Mouse (Mus musculus): ENCODE data around the gene Man1b1.

The Man1b1 gene

DNA sequence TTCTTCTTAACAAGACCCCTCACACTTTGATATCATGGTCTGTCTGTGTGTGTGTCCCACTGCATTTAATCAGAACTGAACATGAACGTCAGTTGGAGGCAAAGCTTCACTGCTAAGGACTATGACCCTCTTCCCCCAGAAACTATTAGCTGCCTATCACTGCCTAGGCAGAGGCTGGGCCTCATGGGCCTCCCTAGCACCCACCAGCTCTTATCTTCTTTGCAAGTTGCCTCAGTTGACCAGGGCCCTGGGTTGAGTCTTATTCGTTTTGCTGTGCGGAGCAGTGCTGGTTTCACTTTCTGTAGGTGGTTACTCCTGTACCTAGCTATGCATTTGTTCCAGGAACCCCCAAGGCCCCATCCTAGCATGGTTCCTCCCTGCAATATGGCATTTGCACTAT lies 37.9 kb downstream of the Man1b1 start:
- CTCF ChIA-PET, result no interaction called here
- POLR2A ChIA-PET, result interaction anchor here in 1 of 4 experiments (1.0 to 1.7 kb wide), 3 partner anchors 14 to 77 kb away, joined by 3 read pairs; partner anchors contain the start of gene Dpp7

DNA sequence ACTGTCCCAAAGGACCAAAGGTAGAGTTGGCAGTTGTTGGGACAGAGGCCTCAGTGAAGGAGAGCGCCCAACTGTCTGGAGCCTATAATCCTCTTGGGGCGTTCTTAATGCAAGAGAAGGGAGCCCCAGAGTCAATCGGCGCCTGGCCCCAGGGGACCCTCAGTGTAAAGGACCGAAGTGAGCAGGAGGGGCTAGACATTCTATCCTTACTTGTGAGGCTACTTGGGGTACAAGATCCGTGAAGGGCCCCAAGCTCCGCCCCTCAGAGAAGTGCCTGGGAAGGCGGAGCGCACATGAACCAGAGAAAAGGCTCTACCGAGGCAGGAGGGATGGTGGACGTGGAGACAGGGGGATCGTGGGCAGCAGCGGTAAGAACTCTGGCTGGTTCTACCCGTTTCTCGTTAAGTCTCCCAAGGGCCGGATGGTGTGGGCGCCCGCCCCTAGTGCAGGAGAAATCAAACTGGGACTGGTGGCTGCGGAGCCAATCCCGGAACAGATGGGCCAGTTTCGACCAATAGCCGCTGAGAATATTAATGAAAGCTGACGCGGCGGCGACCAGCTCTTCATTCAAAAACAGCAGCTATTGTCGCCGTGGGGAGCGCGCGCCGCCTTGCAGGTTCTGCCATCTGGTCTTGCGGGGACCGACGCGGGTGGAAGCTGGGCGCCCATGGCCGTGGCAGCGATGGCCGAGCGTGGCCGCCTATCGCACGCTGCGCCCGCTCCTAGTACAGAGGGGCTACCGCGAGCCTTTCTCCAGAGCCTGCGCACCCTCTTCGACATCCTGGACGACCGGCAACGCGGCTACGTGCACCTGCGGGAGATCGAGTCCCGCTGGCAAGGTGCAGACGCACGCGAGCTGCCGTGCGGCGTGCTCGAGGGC lies 39.9 kb downstream of the Man1b1 start, which contains the start of gene Sapcd2:
Gene Sapcd2, plus strand, starts transcription at position 558 of the 880 bp plus-strand sequence.
- ChIA-PET POLR2A (interaction anchor here in 3 of 4 experiments (0.5 to 11.6 kb wide), 90 partner anchors 9 to 611 kb away, joined by 3 to 146 read pairs (median 4); partner anchors contain the start of genes Anapc2 (in 2 of the 3), Cysrt1 (in 2 of the 3), Edf1 (in 2 of the 3) and Entpd2 (in 2 of the 3)), CTCF (interaction anchor here (0.5 to 2.7 kb wide), 25 partner anchors 18 to 209 kb away, joined by 3 to 17 read pairs (median 4); partner anchors contain the start of genes Abca2 (in 1 of the 4), Ajm1 (in 1 of the 4), Entpd2 (in 1 of the 4) and Tubb4b (in 1 of the 4))

DNA sequence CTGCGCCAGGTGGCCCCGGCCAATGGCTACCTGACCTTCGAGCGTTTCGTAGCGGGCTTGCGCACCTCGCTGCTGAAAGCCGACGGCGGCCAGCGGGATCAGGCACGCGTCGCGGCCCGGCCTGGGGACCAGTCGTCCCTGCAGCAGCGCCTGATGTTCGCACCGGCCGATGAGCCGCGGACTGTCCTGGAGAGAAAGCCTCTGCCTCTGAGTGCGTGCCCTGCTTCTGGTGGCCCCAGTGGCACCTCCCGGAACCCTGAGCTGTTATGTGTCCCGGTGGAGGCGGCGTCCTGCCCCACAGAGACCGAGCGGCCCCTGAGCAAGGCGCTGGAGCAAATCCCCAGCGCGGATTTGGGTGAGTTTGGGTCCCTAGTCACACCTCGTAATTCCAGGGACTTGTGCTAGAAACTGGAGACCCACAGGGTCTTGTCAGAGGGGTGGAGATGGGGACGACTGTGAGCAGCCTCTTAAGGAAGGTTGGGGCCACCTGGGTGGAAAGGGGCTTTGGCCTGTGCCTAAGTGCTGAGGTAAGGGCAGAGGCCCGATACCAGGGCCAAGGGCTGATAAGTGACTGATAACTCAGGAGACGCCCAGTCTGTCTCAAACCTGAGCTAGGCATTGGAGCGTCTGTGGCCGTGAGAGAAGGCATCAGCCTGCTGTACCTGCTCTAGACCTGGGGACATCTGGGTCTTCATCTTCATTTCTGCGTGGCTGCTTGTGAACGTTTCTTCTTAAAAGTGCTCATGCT lies 40.7 kb downstream of the Man1b1 start:
- ChIA-PET POLR2A (interaction anchor here in 3 of 4 experiments (0.5 to 11.6 kb wide), 84 partner anchors 8 to 611 kb away, joined by 3 to 146 read pairs (median 5); partner anchors contain the start of genes Anapc2 (in 2 of the 3), Cysrt1 (in 2 of the 3), Edf1 (in 2 of the 3) and Entpd2 (in 2 of the 3)), CTCF (interaction anchor here (0.5 to 4.1 kb wide), 26 partner anchors 17 to 208 kb away, joined by 3 to 26 read pairs (median 4); partner anchors contain the start of genes Abca2 (in 1 of the 4), Ajm1 (in 1 of the 4), Entpd2 (in 1 of the 4) and Npdc1 (in 1 of the 4))

GRCm38 (mm10) chr2:25373431-25373830 lies 41.3 kb downstream of the Man1b1 start:
- CTCF ChIA-PET, result interaction anchor here in 3 of 4 experiments (1.0 to 4.1 kb wide), 6 partner anchors 23 to 145 kb away, joined by 3 to 26 read pairs (median 4); partner anchors contain the start of gene Npdc1 (in 1 of the 3)
- POLR2A ChIA-PET, result interaction anchor here in 3 of 4 experiments (1.5 to 11.6 kb wide), 17 partner anchors 8 to 210 kb away, joined by 4 to 146 read pairs (median 17); partner anchors contain the start of genes Entpd2 (in 2 of the 3), Uap1l1 (in 2 of the 3), Anapc2 (in 1 of the 3) and Ssna1 (in 1 of the 3)

- ChIA-PET CTCF (interaction anchor here (0.6 to 4.1 kb wide), 43 partner anchors 8 to 282 kb away, joined by 3 to 28 read pairs (median 4); partner anchors contain the start of genes Entpd2 (in 3 of the 4), Abca2 (in 2 of the 4), Anapc2 (in 2 of the 4) and Ssna1 (in 2 of the 4)), POLR2A (interaction anchor here (0.6 to 11.6 kb wide), 34 partner anchors 9 to 190 kb away, joined by 3 to 146 read pairs (median 4); partner anchors contain the start of genes Anapc2 (in 2 of the 4), Dpp7 (in 2 of the 4), Entpd2 (in 2 of the 4) and Ssna1 (in 2 of the 4))
These were observed 44.5 kb downstream of the Man1b1 start for GRCm38 (mm10) chr2:25376589-25376988.

GRCm38 (mm10) chr2:25384492-25384891 lies 52.4 kb downstream of the Man1b1 start:
- ChIA-PET POLR2A (interaction anchor here in 3 of 4 experiments (0.5 to 6.6 kb wide), 5 partner anchors 9 to 822 kb away, joined by 3 to 43 read pairs (median 5); partner anchors contain the start of genes Entpd2 (in 1 of the 3) and Sapcd2 (in 1 of the 3)), CTCF (interaction anchor here (0.6 to 1.6 kb wide), 5 partner anchors 8 to 106 kb away, joined by 3 to 5 read pairs (median 3); no protein-coding TSS in a partner anchor)

- POLR2A ChIA-PET, result interaction anchor here in 2 of 4 experiments (0.8 to 6.8 kb wide), 7 partner anchors 9 to 130 kb away, joined by 3 to 43 read pairs (median 4); partner anchors contain the start of gene Sapcd2 (in 1 of the 2)
- CTCF ChIA-PET, result interaction anchor here in 3 of 4 experiments (0.8 to 3.2 kb wide), 5 partner anchors 9 to 35 kb away, joined by 4 to 15 read pairs (median 9); no protein-coding TSS in a partner anchor
These were observed 59.1 kb downstream of the Man1b1 start for GRCm38 (mm10) chr2:25391266-25391665.

- ChIA-PET POLR2A (interaction anchor here in 3 of 4 experiments (0.5 to 6.8 kb wide), 11 partner anchors 13 to 459 kb away, joined by 3 to 43 read pairs (median 4); partner anchors contain the start of genes Arrdc1 (in 1 of the 3), Fut7 (in 1 of the 3) and Tubb4b (in 1 of the 3)), CTCF (interaction anchor here (0.6 to 4.4 kb wide), 9 partner anchors 8 to 187 kb away, joined by 3 to 17 read pairs (median 3); partner anchors contain the start of genes Abca2 (in 1 of the 4), Ajm1 (in 1 of the 4) and Sapcd2 (in 1 of the 4))
These were observed 62.4 kb downstream of the Man1b1 start for GRCm38 (mm10) chr2:25394281-25395221.

- POLR2A ChIA-PET, result interaction anchor here (0.6 to 6.8 kb wide), 38 partner anchors 8 to 461 kb away, joined by 3 to 43 read pairs (median 4); partner anchors contain the start of genes Sapcd2 (in 3 of the 4), Tubb4b (in 2 of the 4), AL732309.1 (in 1 of the 4) and Anapc2 (in 1 of the 4)
- CTCF ChIA-PET, result interaction anchor here in 3 of 4 experiments (0.8 to 4.4 kb wide), 20 partner anchors 15 to 196 kb away, joined by 3 to 17 read pairs (median 3); partner anchors contain the start of genes Abca2 (in 2 of the 3), Ajm1 (in 1 of the 3), Sapcd2 (in 1 of the 3) and Traf2 (in 1 of the 3)
These were observed 63.8 kb downstream of the Man1b1 start, which contains the start of gene Entpd2 for GRCm38 (mm10) chr2:25395721-25396596. Gene Entpd2 (plus strand): TSS chr2:25395874.

GRCm38 (mm10) chr2:25396597-25396983 lies 64.5 kb downstream of the Man1b1 start:
- ChIA-PET POLR2A (interaction anchor here (0.6 to 6.8 kb wide), 34 partner anchors 8 to 216 kb away, joined by 3 to 43 read pairs (median 5); partner anchors contain the start of genes Sapcd2 (in 3 of the 4), Tubb4b (in 2 of the 4), AL732309.1 (in 1 of the 4) and Anapc2 (in 1 of the 4)), CTCF (interaction anchor here (0.6 to 4.4 kb wide), 18 partner anchors 14 to 195 kb away, joined by 3 to 17 read pairs (median 4); partner anchors contain the start of genes Abca2 (in 2 of the 4), Ajm1 (in 1 of the 4), Sapcd2 (in 1 of the 4) and Traf2 (in 1 of the 4))

DNA sequence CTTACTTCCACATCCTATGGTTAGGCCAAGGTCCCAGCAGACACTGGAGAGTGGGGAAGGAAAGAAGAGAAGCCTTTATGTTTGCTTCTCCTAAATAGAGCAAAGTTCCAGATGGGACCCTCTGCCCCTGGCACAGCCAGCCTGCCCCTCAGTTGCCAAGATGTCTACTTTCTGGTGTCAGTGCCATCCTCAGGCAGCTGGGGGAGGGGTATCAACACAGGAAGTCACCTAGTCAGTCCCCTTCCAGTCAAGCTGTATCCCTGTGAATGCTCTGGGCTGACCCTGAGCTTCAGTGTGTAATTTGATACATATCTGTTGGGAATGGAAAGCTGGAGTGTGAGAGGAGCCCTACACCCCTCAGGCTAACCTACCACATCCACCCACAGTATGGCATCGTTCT lies 64.9 kb downstream of the Man1b1 start:
- POLR2A ChIA-PET, result interaction anchor here in 3 of 4 experiments (1.0 to 6.8 kb wide), 20 partner anchors 11 to 201 kb away, joined by 3 to 43 read pairs (median 6); partner anchors contain the start of genes Sapcd2 (in 2 of the 3), Tubb4b (in 2 of the 3), AL732309.1 (in 1 of the 3) and Anapc2 (in 1 of the 3)
- CTCF ChIA-PET, result interaction anchor here in 3 of 4 experiments (0.6 to 4.4 kb wide), 12 partner anchors 14 to 181 kb away, joined by 3 to 17 read pairs (median 4); partner anchors contain the start of genes Abca2 (in 1 of the 3) and Traf2 (in 1 of the 3)

GRCm38 (mm10) chr2:25398065-25398464 lies 65.9 kb downstream of the Man1b1 start:
- CTCF ChIA-PET, result interaction anchor here in 2 of 4 experiments (0.6 to 4.4 kb wide), 4 partner anchors 21 to 158 kb away, joined by 3 to 17 read pairs (median 4); no protein-coding TSS in a partner anchor
- POLR2A ChIA-PET, result interaction anchor here in 2 of 4 experiments (1.4 to 6.8 kb wide), 5 partner anchors 16 to 26 kb away, joined by 4 to 43 read pairs (median 17); partner anchors contain the start of gene Sapcd2 (in 2 of the 2)

- ChIA-PET CTCF (interaction anchor here in 3 of 4 experiments (0.6 to 3.0 kb wide), 3 partner anchors 24 to 127 kb away, joined by 3 to 26 read pairs (median 8); partner anchors contain the start of gene Lrrc26 (in 1 of the 3)), POLR2A (interaction anchor here in 1 of 4 experiments (2.6 kb wide), 1 partner anchor 27 kb away, joined by 10 read pairs; the partner anchor contains the start of gene Sapcd2)
These were observed 66.9 kb downstream of the Man1b1 start, which contains the start of gene Npdc1 for GRCm38 (mm10) chr2:25399051-25399450. Gene Npdc1 (plus strand): TSS chr2:25399351.
